Mouse (Mus musculus): Measurements from ENCODE around the gene Chst11.

Gene Chst11

DNA sequence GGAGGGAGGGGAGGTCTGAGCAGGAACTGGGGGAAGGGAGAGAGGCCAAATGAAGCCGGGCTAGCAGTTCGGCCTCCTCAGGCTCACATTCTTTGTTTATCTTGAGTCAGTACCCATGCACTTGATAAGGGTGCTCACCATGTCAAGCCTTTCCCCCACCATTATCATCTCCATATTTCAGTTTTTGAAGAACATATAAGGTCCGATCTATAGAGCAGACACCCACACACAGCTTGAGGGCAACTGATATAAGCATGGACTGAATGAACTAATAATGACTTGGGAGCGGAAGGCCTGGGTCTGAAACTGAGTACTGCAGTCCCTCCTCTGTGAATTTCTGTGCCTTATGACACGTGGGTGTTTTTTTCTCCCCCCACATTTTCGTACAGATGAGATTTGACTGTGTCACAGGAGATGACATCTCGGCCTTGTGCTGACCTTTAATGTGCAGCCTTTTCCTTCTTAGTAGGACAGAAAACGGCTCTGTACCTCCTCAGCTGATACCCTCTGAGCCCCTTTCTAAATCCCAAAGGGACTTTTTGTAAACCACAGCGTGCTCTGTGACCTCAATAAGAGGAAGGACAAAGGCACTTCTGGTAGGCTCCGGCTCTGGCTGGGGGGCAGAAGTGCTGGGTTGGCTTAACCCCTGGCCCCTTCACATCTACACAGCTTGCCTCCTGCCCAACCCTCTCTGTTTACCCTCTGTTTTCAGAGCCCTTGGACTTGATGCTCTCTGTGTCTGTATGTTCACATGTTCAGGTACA, 6.6 kb downstream of the Chst11 start:
- no peak for DNase-seq

DNA sequence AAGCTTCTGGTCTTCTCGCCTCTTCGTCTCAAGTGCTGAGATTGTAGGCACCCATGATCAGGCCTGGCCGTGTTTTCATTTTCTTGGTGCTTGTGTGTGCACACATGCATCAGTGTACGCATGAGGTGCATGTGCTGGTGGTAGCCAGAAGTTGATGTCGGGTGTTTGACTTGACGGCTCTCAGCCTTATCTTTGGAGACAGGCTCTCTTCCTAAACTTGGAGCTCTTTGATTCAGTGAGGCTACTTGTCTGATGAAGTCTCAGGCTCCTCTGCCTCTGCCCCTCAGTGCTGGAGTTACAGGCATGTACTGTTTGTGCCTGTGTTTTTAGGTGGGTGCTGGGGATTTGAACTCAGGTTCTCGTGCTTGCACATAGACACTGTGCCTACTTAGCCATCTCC, 9.0 kb downstream of the Chst11 start:
- no peak for DNase-seq

DNA sequence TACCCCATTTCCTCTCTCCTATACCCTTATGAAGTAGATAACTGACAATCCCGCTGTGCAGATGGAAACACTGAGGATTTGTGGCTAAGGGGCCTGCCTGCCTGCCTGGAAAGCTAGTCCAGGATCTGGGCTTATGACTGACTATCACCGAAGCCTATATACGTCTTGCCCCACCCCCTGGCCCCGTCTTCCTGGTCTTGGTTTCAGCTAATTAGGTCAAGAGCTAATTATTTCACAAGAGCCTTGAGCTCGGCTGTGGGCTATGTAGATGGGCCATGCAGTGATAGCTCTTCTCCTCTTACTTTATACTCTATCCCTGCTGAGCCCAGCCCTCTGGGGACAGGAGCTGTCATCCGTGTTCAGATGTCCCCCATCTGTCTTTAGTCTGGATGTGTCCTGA, 12.2 kb downstream of the Chst11 start:
- DNase-seq = no peak

DNA sequence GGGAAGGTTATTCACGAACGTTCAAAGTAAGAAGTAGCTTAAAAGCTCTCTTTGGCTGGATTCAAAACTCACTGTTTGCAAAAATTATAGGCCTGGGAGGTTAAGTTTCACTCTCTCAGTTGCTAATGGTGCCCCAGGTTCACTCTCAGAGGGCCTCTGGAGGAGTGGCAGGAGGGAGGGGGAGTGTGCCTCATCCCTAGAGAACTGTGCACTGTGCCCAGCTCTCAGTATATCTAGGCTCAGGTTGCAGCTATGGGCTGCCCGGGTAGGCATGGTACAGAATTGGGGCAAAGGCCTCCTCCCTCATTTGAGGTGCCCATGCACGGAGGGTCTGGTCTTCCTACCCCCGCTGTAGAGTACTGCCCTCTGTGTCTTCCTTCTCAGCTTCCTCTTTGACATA, 14.9 kb downstream of the Chst11 start:
- DNase-seq = no peak

DNA sequence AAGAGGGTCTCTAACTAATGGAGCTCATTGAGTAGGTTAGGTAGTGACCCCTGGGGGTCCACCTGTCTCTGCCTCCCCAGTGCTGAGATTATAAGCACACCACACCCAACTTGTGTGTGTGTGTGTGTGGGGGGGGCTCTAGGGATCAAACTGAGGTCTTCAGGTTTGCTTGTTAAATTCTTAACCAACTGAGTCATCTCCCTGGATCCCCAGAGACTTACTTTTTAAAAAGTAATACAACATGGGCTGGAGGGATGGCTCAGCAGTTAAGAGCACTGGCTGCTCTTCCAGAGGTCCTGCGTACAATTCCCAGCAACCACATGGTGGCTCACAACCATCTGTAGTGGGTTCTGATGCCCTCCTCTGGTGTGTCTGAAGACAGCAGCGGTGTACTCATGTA, 15.4 kb downstream of the Chst11 start:
- DNase-seq = no peak

DNA sequence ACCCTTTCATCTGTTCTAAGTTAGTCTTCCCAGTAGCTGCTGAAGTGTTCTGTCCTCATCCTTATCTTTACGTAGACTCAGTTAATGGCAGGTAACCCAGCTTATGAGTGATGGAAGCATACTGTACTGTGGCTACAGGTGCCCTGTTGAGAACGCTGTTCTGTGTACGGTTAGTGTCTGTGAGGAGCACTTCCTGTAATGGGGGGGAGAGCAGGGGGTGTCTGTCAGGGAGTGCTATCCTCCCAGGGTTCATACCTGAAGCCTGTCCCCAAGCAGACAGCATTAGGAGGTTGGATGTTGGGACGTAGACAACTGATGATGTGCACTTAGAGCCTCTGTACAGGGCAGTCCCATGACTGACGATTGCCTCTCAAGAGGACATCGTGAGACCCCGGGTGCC, 18.6 kb downstream of the Chst11 start:
- no peak for DNase-seq

DNA sequence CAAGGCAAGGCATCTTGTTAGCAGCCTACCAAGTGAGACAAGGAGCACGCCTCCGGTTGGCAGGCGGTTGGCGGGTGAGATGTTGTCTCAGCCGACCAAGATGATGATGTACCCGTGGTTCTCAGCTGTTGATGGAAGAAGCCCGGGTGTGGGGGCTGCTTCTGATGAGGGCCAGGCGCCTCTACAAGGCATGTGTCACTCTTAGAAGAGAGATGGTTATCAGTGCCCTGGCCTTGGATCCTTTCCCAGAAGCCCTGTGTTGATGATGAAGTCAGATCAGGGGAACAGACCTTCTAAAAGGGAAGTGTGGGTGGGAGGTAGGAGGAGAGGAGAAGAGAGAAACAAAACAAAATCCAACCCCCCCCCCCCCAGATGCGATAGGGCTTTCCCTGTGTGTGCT, 19.1 kb downstream of the Chst11 start:
- DNase-seq = peak; percentile 91

DNA sequence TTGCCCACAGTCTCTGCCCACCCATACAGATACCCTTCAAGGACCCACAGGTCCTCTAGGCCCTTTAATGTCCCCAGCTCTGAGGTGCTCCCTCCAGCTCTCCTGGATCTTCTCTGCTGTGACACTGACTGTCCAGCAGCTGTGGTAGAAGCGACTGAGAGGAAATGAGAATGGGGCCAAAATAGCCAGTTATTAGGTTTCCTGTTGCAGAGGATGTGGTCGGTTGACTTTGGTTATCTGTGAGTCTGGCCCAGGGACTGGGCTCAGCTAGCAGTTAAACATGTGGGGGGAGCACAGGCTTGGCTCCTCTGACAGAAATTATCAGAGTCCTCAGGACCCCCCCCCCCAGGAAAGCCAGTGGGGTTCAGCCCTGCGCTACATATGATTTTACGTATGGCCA, 19.7 kb downstream of the Chst11 start:
- peak; percentile 49 for DNase-seq

DNA sequence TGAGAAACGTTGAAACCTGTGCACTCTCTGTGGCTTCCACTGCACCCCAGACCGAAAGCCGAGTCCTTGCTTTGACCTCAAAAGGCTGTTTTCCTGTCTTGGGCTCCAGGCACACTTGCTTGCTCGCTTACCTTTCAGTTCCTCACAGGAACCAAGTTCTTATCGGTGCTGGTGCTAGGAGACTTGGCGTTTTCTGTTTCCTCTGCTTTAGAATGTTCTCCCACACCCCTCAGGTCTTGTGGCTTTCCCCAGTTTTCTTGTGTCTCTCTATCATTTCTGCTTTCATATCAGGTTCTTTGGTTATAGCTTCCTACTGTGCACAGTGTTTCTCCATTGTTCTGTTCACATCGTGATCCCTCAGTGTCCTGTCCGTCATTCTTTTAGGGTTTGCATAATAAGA, 21.0 kb downstream of the Chst11 start:
- DNase-seq = no peak

DNA sequence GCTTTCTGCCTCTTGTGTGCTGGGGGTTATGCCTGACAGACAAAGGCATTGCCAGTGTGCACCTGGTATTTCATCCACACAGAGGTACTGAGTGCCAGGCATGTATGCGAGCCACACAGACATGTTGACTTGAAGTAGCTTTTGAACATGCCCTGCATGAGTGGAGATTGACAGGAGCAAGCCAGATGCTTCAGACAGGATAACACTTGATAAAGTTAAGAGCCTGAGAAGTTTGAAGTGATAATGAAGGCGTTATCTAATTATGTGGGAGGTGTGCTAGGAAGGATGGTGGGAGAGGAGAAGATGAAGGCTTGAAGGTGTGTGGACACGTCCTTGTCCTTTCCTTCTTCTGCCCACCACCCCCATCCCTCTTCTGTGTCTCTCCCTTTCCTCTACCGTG, 28.7 kb downstream of the Chst11 start:
- no peak for DNase-seq

DNA sequence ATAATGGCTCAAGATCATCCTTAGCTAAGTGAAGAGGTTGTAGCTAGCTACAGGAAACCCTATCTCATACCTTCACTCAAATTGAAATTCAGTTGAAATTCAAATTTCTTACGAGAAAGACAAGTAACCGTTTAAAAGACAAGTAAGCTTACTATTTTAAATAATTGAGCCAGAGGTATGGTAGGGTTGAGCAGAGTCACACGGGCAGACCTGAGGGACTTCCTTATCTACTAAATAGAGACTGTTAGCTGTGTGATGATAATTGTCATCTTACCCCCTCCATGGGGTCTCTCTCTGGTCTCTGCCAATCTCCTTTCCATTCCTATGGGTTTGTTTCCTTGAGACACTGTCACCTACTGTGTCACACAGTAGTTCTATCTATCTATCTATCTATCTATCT, 30.6 kb downstream of the Chst11 start:
- DNase-seq = no peak

DNA sequence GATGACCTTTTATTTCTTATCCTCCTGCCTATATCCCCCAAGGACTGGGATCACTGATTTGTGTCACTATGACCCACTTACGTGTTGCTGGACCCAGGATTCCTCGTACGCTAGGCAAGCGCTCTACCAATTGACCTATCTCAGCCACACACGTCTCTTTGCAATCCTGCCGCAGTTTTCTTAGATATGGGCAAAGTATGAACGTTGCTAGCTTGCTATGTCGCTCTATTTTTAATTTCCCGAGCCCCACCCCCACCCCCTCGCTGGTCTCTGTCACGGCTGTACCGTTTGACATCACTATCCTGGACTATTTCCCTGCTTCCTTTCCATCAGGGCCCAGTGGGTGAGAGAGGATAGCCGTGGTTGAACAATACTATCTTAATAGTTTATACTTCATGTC, 31.5 kb downstream of the Chst11 start:
- no peak for DNase-seq

DNA sequence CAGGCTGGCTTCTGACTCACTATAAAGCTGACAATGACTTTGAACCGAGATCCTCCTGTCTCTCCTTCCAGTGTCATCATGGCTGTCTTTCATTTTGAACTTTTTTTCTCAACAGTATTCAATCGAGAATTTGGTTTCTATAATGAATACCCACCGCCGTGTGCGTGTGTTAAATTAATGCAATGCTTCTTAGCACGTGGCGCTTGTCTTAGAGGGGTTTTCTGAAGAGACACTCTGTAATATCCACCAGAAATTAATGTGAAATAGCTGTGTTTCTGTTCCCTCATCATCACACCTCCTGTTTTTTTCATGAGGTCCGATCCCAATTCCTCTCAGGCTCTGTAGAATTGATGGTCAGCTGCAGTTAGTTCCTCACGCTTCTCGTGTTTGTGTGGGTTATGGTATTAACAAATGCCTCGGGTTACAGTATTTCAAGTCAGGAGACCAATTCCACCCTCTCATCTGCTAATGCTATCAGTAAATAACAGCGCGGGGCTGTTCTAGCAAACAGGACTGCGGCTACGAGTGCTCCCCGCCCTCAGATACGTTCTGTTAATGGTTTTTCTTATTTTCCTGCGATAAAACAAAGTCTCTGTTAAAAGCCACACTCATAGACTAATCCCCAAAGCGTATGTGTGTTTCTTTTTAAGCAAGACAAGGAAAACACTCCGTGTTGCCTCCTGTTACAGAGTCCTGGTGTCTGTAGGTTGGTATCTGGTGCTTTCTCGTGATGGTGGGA, 32.6 kb downstream of the Chst11 start:
- no peak for DNase-seq

DNA sequence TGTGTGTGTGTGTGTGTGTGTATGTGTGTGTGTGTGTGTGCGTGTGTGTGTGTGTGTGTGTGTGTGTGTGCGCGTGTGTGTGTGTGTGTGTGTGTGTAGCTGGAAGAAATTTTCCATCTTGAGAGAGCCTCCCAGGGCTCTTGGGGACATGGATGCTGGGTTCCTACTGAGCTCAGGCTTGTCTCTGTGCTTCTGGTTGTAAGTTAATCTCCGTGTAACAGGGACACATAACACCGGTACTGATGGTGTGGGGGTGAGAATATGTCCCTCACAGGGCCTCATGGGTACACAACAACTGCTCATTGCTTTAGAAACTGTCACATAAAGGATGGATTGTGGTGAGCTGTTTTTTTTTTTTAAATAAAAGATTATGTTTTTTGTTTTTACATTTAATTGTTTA, 33.2 kb downstream of the Chst11 start:
- no peak for DNase-seq

DNA sequence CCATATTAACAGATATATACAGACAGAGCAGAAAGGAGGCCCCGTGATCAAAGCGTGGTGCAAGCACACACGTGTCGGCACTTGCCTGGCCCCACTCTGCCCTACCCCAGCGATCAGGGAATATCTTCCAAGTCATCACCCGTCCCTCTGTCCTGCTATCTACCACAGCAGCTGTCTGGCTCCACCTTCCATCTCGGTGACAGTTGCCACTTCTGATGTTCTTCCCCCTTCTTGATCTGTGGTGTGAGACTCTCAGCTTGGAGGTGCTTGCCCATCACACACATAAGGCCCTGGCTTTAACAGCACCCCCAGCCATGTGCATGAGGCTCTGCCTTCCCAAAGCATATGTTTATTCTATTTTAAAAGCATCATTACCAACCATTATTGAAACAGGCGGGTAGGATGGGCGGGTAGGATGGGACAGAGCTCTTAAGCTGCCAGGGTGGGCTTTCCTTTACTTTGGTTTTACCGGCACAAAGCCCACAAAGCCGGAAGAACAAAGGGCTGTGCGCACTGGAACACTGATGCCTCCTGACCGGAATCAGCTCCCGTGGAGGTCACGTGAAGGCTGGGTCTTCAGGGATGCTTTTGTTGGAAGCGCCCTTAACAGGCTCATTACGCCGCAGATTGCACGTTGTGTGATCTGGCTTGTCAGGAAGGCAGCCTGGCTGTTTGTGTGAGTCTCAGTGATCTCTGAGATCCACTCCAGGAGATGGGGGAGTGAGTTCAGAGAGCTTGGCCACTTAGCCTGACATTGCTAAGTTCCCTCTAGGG, 34.4 kb downstream of the Chst11 start:
- no peak for DNase-seq

DNA sequence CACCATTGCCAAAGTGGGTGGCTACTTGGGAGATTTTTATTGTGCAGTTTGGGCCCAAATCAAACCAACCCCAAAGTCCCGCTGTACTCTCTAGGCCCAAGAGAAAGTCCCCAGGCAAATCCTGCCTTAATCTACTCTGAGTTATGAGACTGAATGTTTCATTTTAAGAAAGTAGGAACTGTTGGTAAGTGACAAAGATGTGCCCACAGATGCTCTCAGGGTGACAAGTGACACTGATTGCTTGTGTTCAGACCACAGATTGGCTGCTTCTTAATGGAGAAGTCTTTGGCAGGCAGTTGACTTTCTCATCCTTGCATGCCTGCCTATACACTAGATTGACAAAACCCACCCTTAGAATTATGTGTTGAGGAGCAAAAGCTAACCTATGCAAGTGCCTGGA, 37.3 kb downstream of the Chst11 start:
- no peak for DNase-seq

DNA sequence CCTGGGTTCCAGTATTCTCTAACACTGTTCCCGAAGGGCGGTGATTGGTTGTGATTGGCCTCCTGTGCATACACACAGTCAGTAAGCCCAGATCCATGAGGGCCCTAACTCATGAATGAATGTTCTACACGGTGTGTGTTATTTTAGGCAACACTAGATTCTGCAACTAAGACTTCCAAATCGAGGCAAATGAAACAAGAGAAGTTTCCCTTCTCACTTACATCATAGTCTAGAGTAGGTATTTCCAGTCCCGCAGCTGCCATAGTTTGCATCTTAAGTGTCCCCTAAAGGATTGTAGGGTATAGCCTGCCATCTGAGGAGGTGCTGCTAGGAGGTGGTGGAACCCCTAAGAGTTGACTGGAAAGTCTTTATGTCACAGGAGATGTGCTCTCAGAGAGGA, 40.9 kb downstream of the Chst11 start:
- DNase-seq = no peak

DNA sequence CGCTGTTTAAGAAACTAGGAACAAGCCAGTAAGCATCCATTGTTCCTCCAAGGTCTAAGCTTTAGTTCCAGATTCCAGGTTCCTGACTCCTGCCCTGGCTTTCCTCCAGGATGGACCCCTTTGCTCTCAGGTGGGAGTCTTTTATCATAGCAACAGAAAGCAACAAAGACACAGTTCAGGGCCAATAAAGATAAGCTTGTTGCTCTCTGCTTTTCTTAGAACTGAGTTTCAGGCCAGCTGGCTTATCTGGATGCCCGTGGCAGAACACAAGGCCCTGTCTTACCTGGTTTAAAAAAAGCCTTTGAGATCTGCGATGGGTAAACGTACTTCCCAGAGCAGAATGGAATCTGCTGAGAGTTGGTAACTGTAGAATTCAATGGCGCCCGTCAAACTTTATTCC, 42.4 kb downstream of the Chst11 start:
- no peak for DNase-seq

DNA sequence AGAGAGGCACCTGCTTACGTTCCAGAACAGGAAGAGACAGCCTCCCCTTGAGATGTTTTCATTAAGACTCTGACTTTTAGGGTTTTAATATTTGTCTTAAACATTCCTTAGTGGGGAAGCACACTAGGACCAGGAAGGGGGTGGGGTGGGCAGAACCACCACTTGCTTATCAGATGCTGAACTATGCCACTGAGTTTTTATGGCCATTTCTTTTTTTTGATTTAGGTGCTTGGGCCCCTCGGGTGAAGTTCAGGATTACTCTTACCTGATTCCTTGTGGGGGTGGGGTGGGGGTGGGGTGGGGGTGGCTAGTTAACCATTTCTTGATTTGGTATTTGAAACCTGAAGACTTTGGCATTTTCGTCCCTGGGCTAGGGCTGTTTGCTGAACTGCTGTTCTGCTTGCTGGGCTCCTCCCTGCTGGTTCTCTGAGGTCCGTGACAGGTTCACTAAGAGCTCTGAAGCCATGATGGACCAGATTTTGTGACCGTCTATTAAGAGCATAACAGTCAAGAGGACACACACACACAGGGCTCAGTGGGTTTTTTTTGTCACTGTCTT, 44.9 kb downstream of the Chst11 start:
- DNase-seq = no peak

DNA sequence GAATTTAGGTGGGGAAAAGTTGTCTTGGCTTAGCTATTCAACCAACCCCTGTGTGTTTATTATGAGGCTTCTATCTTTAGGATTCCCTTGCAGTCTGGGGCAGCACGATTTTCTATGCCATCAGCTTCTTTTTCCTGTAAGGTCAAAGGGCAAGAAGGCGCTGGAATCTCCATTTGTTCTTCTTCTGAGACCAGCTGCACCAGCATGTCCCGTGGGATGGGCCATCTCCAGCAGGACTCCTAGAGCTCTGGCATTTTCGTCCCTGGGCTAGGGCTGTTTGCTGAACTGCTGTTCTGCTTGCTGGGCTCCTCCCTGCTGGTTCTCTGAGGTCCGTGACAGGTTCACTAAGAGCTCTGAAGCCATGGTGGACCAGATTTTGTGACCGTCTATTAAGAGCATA, 45.6 kb downstream of the Chst11 start:
- DNase-seq = no peak

DNA sequence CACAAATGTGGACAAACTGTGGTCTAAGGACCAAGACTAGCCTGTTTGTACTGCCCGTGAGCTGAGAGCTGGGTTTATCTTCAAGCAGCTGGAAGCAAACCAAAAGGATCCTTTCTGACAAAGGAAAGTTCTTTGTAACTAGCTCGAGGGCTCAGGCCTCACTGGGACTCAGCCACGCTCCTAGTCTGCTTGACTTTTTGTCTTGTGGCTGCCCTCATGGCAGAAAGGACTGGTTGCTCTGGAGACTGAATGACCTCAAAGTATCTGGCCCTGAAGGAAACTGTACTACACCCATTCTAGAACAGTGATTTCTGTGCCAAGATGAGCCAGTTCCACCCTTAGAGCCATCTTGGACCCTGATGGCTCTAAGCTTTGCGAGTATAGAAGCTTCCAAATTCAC, 46.3 kb downstream of the Chst11 start:
- DNase-seq = no peak

DNA sequence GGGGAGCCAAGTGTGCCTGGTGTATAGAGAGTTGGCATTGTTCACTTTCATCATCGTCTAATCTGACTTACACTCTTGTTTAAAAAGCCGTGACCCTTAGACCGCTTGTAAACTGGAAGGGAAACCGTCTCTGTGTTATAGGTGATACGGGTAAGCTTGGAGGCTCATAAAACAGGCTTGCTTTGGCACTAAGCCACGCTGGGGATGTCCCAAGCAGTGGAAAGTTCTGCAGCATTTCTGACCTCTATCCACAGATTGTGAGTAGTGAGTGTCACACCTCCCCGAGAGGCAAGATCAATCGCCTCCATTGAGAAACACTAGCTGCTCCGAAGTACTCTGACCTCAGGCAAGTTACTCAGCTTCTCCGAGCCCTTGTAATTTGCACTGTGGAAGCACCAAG, 47.3 kb downstream of the Chst11 start:
- DNase-seq = no peak

DNA sequence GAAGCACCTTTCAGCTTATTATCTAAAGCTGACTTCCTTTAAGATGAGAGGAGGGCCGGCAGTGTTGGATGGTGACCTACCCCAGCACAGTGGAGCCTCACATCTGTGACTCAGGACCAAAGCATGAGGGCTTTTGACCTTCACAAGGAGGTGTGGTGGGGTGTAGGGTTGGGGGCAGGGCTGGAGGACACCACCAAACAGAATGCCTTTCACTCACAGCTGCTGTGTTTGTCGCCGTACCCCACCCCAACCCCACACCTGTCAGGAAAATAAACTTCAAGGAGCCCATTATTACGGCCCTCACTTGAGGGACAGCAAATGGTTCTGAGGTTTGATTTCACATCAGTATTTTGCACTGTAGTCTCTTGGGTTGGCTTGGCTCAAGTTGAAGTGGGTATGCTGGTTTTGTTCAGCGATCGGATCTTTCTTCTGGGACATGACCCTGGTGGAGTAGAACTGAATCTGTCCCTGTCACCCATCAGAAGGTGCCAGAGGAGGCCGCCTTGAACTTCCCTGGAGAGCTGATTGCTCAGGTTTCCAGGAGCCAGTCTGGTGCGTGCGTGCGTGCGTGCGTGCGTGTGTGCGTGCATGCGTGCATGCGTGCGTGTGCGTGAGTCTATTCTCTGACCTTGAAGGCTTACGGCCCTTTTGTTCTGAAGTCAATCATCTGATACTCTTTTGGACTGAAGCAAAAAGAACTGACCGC, 51.2 kb downstream of the Chst11 start:
- no peak for DNase-seq

All from layer of hippocampus, adult 9-11 months (tissue).